Mouse (Mus musculus) 416B (cell line): ENCODE results near the gene Fam219b.
A peak's percentile ranks its signal among the peaks of the same experiment; 100 is the strongest.

ENCODE experiments used
- DNase-seq: peaks from one replicate; pipeline ENCODE4 v3.0.0; 2011; ENCODE audit warnings: low read depth

Gene Fam219b

GRCm38 (mm10) chr9:57537044-57537727 lies at the start of gene Fam219b:
Gene Fam219b (plus strand): TSS chr9:57537528.
- peak; percentile 86 for DNase-seq

GRCm38 (mm10) chr9:57487807-57488206 lies 49.5 kb upstream of the Fam219b start:
- no peak for DNase-seq

- DNase-seq: no peak
Measured at GRCm38 (mm10) chr9:57493532-57493931, 43.8 kb upstream of the Fam219b start.

GRCm38 (mm10) chr9:57494970-57495369 lies 42.4 kb upstream of the Fam219b start:
- DNase-seq: no peak

- no peak for DNase-seq
Measured at GRCm38 (mm10) chr9:57497236-57497635, 40.1 kb upstream of the Fam219b start.

- no peak for DNase-seq
Measured at GRCm38 (mm10) chr9:57498536-57498935, 38.8 kb upstream of the Fam219b start.

- DNase-seq: no peak
Measured at GRCm38 (mm10) chr9:57501452-57501851, 35.9 kb upstream of the Fam219b start.

- DNase-seq: no peak
Measured at GRCm38 (mm10) chr9:57501861-57502260, 35.5 kb upstream of the Fam219b start.

- DNase-seq: no peak
Measured at GRCm38 (mm10) chr9:57502911-57503621, 34.3 kb upstream of the Fam219b start.

- no peak for DNase-seq
Measured at GRCm38 (mm10) chr9:57503622-57504380, 33.5 kb upstream of the Fam219b start, which contains the start of gene Rpp25. Gene Rpp25 (plus strand): TSS chr9:57504026.

GRCm38 (mm10) chr9:57504381-57504700 lies 33.0 kb upstream of the Fam219b start:
- DNase-seq: no peak

- no peak for DNase-seq
Measured at GRCm38 (mm10) chr9:57504891-57505290, 32.4 kb upstream of the Fam219b start.

GRCm38 (mm10) chr9:57505700-57506099 lies 31.6 kb upstream of the Fam219b start:
- peak; percentile 99 for DNase-seq

- DNase-seq: no peak
Measured at GRCm38 (mm10) chr9:57510577-57510976, 26.8 kb upstream of the Fam219b start.

- DNase-seq: peak; percentile 81
Measured at GRCm38 (mm10) chr9:57517113-57517512, 20.2 kb upstream of the Fam219b start.

- peak; percentile 70 for DNase-seq
Measured at GRCm38 (mm10) chr9:57520375-57521055, 16.8 kb upstream of the Fam219b start.

GRCm38 (mm10) chr9:57521056-57521911 lies 16.0 kb upstream of the Fam219b start, which contains the start of gene Cox5a:
Gene Cox5a (plus strand): TSS chr9:57521274.
- DNase-seq: peak; percentile 95

- peak; percentile 45 for DNase-seq
Measured at GRCm38 (mm10) chr9:57522114-57522860, 15.0 kb upstream of the Fam219b start.

GRCm38 (mm10) chr9:57522861-57523246 lies 14.5 kb upstream of the Fam219b start:
- peak; percentile 39 for DNase-seq

GRCm38 (mm10) chr9:57523754-57524153 lies 13.6 kb upstream of the Fam219b start:
- DNase-seq: peak; percentile 84
